Mouse (Mus musculus) ES-E14 (cell line): ENCODE results near the gene Plin2. TPM values are rescaled to one million over a fixed set of nuclear protein-coding genes. Genes with fewer than 3 reads are reported as not detected.
"Not testable (repeated sequence)": the region's sequence is repeated elsewhere in the genome, so short reads cannot be mapped to it uniquely, and the experiment has no call there.

Experiments
- DNase-seq: peaks from one replicate; pipeline ENCODE4 v3.0.0-alpha.2; 2013; ENCODE audit warnings: low read depth, low spot score
- H3K27ac ChIP-seq: 2 replicates; pipeline ENCODE4 v1.5.1; 2012; ENCODE audit warnings: low read depth, mild to moderate bottlenecking, low read length, moderate library complexity, mixed read lengths; ENCODE audit not compliant: poor library complexity, insufficient read depth, severe bottlenecking
- H3K36me3 ChIP-seq: 2 replicates; pipeline ENCODE4 v1.6.1; 2012; ENCODE audit warnings: mild to moderate bottlenecking, low read length, moderate library complexity, mixed read lengths; ENCODE audit not compliant: control insufficient read depth, poor library complexity, insufficient read depth, severe bottlenecking
- H3K4me1 ChIP-seq, 2 experiments: fragments of 150-350 bp in 1 of 2; sonication (generic) in 1 of 2; 2 replicates each; pipeline ENCODE4 v1.6.1; 2012; ENCODE audit warnings: low read length in 2 of 2, mild to moderate bottlenecking in 1 of 2, mixed read lengths in 1 of 2; ENCODE audit not compliant: control insufficient read depth in 2 of 2, insufficient read depth in 2 of 2, poor library complexity in 1 of 2
- H3K4me3 ChIP-seq, 2 experiments: fragments of 150-350 bp in 1 of 2; sonication (generic) in 1 of 2; 2 replicates each; pipeline ENCODE4 v1.5.1; 2012; ENCODE audit warnings: low read length in 2 of 2, low read depth in 1 of 2, mild to moderate bottlenecking in 1 of 2, mixed read lengths in 1 of 2; ENCODE audit not compliant: insufficient read depth in 1 of 2, poor library complexity in 1 of 2, severe bottlenecking in 1 of 2
- H3K9ac ChIP-seq: 2 replicates; pipeline ENCODE4 v1.6.1; 2012; ENCODE audit warnings: low read depth, mild to moderate bottlenecking, low read length, mixed read lengths; ENCODE audit not compliant: poor library complexity, insufficient read depth, severe bottlenecking
- H3K9me3 ChIP-seq: fragments of 150-350 bp; sonication (generic); 2 replicates; pipeline ENCODE4 v1.6.1; 2012; ENCODE audit warnings: low read depth, mild to moderate bottlenecking, low read length; ENCODE audit not compliant: control insufficient read depth, insufficient read depth
- CHD2 ChIP-seq: IDR thresholded peaks from 2 replicates; pipeline ENCODE4 v1.6.1; 2014; ENCODE audit warnings: mild to moderate bottlenecking, low read depth, low read length, inconsistent platforms
- HCFC1 ChIP-seq: IDR thresholded peaks from 2 replicates; pipeline ENCODE4 v1.6.1; 2012; ENCODE audit warnings: low read length, inconsistent platforms, borderline replicate concordance; ENCODE audit not compliant: insufficient read depth
- MAFK ChIP-seq: IDR thresholded peaks from 2 replicates; pipeline ENCODE4 v1.6.1; 2014; ENCODE audit warnings: mild to moderate bottlenecking, low read depth, low read length, inconsistent platforms; ENCODE audit not compliant: insufficient read depth
- ZC3H11A ChIP-seq: IDR thresholded peaks from 2 replicates; pipeline ENCODE4 v1.6.1; 2012; ENCODE audit warnings: low read depth, mild to moderate bottlenecking, inconsistent platforms, low read length, borderline replicate concordance
- ZNF384 ChIP-seq: IDR thresholded peaks from 2 replicates; pipeline ENCODE4 v1.6.1; 2012; ENCODE audit warnings: low read depth, low read length, inconsistent platforms
- in situ Hi-C, 2 experiments: fragments of 600-800 bp; cut with MboI; formaldehyde crosslinking; loops; one replicate each; pipeline ENCODE4 v1.15.1; 2025; ENCODE audit warnings: low sequenced_read_pairs in 2 of 2, inconsistent platforms in 1 of 2; ENCODE audit not compliant: unreplicated experiment in 2 of 2
- total RNA-seq: library from RNA; depleted of rRNA; stranded (reverse); fragments of 300-350 nt; gene quantifications from 2 replicates; pipeline ENCODE4 v1.2.3, GENCODE M21; 2012

The Plin2 gene
- total RNA-seq, 1 experiment: 106 TPM

GRCm38 (mm10) chr4:86672450-86672849 is 2.6 kb upstream of the Plin2 start:
- H3K4me1 ChIP-seq: peaks cover 8 to 10% of the 10 kb centered on the region in 2 experiments
- no peaks in the 10 kb centered on the region for H3K9me3 ChIP-seq
- H3K27ac ChIP-seq: no peak overlapping the region; the same call in 1 of the 2 replicates
- DNase-seq: no peak
- H3K9ac ChIP-seq: no peak overlapping the region
- H3K4me3 ChIP-seq: no peak overlapping the region
- TF ChIP-seq CHD2 (no peak), HCFC1 (no peak), MAFK (no peak), ZNF384 (no peak), ZC3H11A (no peak)
- peaks cover 2% of the 10 kb centered on the region; the same call in 1 of the 2 replicates for H3K36me3 ChIP-seq
- in situ Hi-C loops: no loop called here

- no peak overlapping the region for H3K4me3 ChIP-seq
- no peak for DNase-seq
- no peak overlapping the region; the same call in 1 of the 2 replicates for H3K27ac ChIP-seq
- H3K36me3 ChIP-seq: peaks cover 2% of the 10 kb centered on the region; the same call in 1 of the 2 replicates
- peaks cover 8 to 10% of the 10 kb centered on the region in 2 experiments for H3K4me1 ChIP-seq
- H3K9me3 ChIP-seq: no peaks in the 10 kb centered on the region
- H3K9ac ChIP-seq: no peak overlapping the region
- in situ Hi-C loops: no loop called here
- TF ChIP-seq ZC3H11A: no peak
- TF ChIP-seq ZNF384: no peak
- no peak for TF ChIP-seq MAFK
- TF ChIP-seq HCFC1: no peak
- TF ChIP-seq CHD2: no peak
Measured at GRCm38 (mm10) chr4:86671803-86672202, 1.9 kb upstream of the Plin2 start.

- H3K9ac ChIP-seq: no peak overlapping the region
- H3K27ac ChIP-seq: no peak overlapping the region
- H3K9me3 ChIP-seq: no peaks in the 10 kb centered on the region
- H3K36me3 ChIP-seq: peaks cover 2% of the 10 kb centered on the region; the same call in 1 of the 2 replicates
- H3K4me3 ChIP-seq: no peak overlapping the region
- peaks cover 8 to 10% of the 10 kb centered on the region in 2 experiments for H3K4me1 ChIP-seq
- no peak for TF ChIP-seq MAFK
- no peak for TF ChIP-seq HCFC1
- TF ChIP-seq ZNF384: no peak
- no peak for TF ChIP-seq CHD2
- no peak for TF ChIP-seq ZC3H11A
- no peak for DNase-seq
- in situ Hi-C loops: no loop called here
Measured at GRCm38 (mm10) chr4:86670582-86671306, 884 bp upstream of the Plin2 start.

GRCm38 (mm10) chr4:86669241-86669753 is 563 bp downstream of the Plin2 start:
- H3K36me3 ChIP-seq, H3K9me3 ChIP-seq, H3K27ac ChIP-seq, DNase-seq, in situ Hi-C loops: not testable (repeated sequence)
- H3K9ac ChIP-seq: peak overlapping the region; percentile 76; the same call in 1 of the 2 replicates
- peaks cover 8 to 10% of the 10 kb centered on the region in 2 experiments for H3K4me1 ChIP-seq
- H3K4me3 ChIP-seq: peak overlapping the region; percentile 90 to 92
